ENCODE assay signal across 17 mouse cellular contexts in genomic region chr14:34919221-34919620, GRCm38 (mm10).
"Had no signal": no experiment of that assay in that cellular context is flagged by ENCODE, and none has a peak within 500 bp of the region (broad histone marks: within the 10 kb centered on the region; RNA-seq: fewer than 3 reads in every experiment).

No protein-coding gene starts in this region.

- H3K27ac ChIP-seq: midbrain, embryonic 10.5 days; midbrain, embryonic 12.5 days; neural tube, embryonic 13.5 days; neural tube, embryonic 15.5 days had no signal

- H3K4me3 ChIP-seq: midbrain, embryonic 10.5 days; midbrain, embryonic 12.5 days; myocyte; neural tube, embryonic 13.5 days; neural tube, embryonic 15.5 days had no signal

- H3K9ac ChIP-seq: lung, embryonic 14.5 days; midbrain, embryonic 12.5 days; neural tube, embryonic 13.5 days; neural tube, embryonic 15.5 days had no signal

- H3K9me3 ChIP-seq: midbrain, embryonic 10.5 days; midbrain, embryonic 12.5 days; neural tube, embryonic 13.5 days; neural tube, embryonic 15.5 days had no signal

- DNase-seq: lung, embryonic 14.5 days; lung, postnatal 10 days; lung, postnatal 4 days; midbrain, embryonic 14.5 days; retina, postnatal 1 day; right cerebral cortex, adult 18-20 months; right cerebral cortex, postnatal 25 days; right cerebral cortex, postnatal 4 days; spleen, adult 18-20 months; thymus, adult 18-20 months; thymus, postnatal 14 days; thymus, postnatal 36 days had no signal

- H3K27me3 ChIP-seq: midbrain, embryonic 12.5 days; neural tube, embryonic 13.5 days; neural tube, embryonic 15.5 days had no signal

- H3K36me3 ChIP-seq: midbrain, embryonic 10.5 days; midbrain, embryonic 12.5 days; neural tube, embryonic 13.5 days; neural tube, embryonic 15.5 days had no signal

- H3K4me2 ChIP-seq: lung, embryonic 14.5 days; midbrain, embryonic 12.5 days; neural tube, embryonic 13.5 days; neural tube, embryonic 15.5 days had no signal
